Mouse (Mus musculus): ENCODE measurements at regions not wholly inside any gene's neighbourhood (a gene's known extent, or its start where the extent isn't known, plus 50 kb on each side); places are given as distances from the start of the nearest gene placed in this dataset.
A peak's percentile ranks its signal among the peaks of the same experiment; 100 is the strongest.

DNA sequence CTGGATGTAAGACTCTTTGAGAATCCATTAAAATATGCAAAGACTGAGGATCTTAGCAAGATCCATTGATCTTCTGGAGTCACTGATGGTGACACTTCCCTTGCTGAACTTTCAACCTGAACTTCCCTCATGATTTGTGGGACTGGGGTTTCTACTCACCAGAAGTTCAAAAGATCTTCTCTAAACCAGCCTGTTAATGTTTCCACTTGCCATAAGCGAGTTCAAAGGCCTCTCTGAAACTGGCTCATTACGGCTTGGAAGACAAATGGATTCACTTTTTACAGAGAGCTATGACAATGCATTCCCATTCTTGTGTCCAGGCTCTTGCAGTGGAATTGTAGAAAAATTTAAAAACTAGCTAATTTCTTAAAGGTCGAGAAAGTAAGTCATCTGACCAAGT, 102.6 kb downstream of the Plk2 start:
- WGBS: 91% methylated on average over 3 of the region's 3 CpGs
- H3K27ac ChIP-seq: no peak overlapping the region
- DNase-seq (ENCODE audit: extremely low spot score, low spot score): no peak
- no peaks in the 10 kb centered on the region for H3K27me3 ChIP-seq (ENCODE audit: poor library complexity, severe bottlenecking)
- no peak overlapping the region for H3K4me3 ChIP-seq
- no peaks in the 10 kb centered on the region for H3K36me3 ChIP-seq (replicated peaks)
- peaks cover 7% of the 10 kb centered on the region for H3K4me1 ChIP-seq
- H3K9me3 ChIP-seq: no peaks in the 10 kb centered on the region

DNA sequence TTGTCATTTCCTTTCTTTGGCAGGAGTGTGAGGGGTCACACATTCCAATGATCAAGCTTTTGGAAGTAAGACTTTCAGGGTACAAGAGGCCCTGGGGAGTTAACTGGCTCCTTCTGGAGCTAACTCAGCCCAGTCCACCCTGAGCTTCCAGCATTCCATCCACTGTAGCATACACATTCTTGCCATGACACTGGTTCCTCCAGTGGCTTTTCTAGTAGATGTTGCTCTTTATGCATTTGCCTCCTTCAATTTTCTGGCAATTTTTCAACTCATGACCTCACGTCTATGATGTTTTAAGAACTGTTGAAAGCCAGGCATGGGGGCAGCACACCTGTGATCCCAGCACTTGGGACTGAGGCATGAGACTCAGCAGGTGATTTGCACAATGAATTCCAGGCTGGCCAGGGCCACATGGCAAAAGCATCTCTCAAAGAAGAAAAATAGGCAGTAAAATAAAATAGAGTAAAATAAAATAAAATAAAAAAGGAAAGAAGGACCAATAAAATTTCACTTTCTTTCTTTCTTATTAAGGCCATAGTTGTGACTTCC, 113.0 kb downstream of the Plk2 start:
- DNase-seq (ENCODE audit: extremely low spot score, low spot score): no peak
- Histone ChIP-seq H3K4me3 (no peak overlapping the region), H3K27ac (no peak overlapping the region), H3K27me3 (ENCODE audit: poor library complexity, severe bottlenecking) (no peaks in the 10 kb centered on the region), H3K9me3 (peaks cover 5% of the 10 kb centered on the region; the same call in 1 of the 2 replicates), H3K4me1 (no peaks in the 10 kb centered on the region), H3K36me3 (replicated peaks) (no peaks in the 10 kb centered on the region)
- 78% methylated on average over 1 of the region's 1 CpGs for WGBS

DNA sequence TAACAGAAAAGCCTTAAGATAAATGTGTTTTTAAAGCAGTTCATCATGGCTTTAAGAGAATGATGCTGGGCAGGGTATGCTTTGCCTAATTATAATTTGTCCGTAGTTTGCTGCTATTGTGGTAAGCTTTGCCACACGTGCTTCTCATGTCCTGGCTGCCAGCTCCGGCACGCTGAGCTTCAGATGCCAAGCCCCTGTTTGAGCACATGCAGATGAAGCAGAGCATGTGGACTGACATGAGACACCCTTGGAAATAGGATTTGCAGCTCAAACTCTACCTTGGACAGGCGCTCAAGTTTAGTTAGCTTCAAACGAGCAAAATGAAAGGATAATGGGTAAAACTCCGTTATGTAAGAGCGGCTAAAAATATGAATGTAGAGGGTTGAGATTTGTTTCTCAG, 123.1 kb downstream of the Plk2 start:
- Histone ChIP-seq H3K36me3 (replicated peaks) (no peaks in the 10 kb centered on the region), H3K27me3 (ENCODE audit: poor library complexity, severe bottlenecking) (no peaks in the 10 kb centered on the region), H3K4me1 (no peaks in the 10 kb centered on the region), H3K27ac (no peak overlapping the region), H3K4me3 (no peak overlapping the region), H3K9me3 (no peaks in the 10 kb centered on the region)
- 93% methylated on average over 8 of the region's 8 CpGs for WGBS
- DNase-seq (ENCODE audit: extremely low spot score, low spot score): no peak

DNA sequence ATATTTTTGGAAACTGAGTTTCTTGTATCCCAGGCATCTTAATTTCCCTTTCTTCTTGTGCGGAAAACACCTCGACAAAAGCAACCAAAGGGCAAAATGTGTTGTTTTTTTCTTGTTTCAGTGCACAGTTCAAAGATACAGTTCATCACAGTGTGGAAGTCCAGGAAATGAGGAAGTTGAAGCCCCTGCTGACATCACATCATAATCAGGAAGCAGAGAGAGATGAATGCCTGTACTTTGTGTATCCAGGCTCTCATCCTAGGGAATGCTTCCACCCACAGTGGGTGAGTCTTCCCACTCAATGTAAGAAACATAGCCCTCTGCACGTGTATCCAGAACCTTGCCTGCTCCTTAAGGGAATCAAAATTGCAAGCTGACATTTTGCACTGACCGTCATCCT, 128.1 kb downstream of the Plk2 start:
- WGBS: 90% methylated on average over 4 of the region's 4 CpGs
- Histone ChIP-seq H3K27ac (no peak overlapping the region), H3K4me3 (no peak overlapping the region), H3K9me3 (no peaks in the 10 kb centered on the region), H3K4me1 (no peaks in the 10 kb centered on the region), H3K36me3 (replicated peaks) (no peaks in the 10 kb centered on the region), H3K27me3 (ENCODE audit: poor library complexity, severe bottlenecking) (no peaks in the 10 kb centered on the region)
- DNase-seq (ENCODE audit: extremely low spot score, low spot score): no peak

DNA sequence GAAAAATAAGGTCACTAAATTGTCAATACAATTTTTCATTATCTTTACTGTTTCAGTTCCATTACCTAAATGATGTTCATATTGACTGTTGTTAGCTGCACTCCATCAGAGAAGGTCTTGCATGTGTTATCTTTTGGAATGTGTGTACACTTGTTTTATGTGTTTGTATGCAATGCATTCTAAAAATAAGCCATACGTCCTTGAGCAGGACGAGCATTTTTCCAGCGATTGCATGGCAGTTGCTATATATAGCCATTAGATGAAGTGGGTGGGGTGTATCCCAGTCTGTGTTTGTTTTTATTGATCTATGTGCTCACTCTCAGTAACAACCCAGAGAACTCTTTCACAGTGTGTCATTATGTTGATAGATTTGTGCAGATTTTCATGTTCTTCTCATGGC, 132.8 kb downstream of the Plk2 start:
- Histone ChIP-seq H3K36me3 (replicated peaks) (no peaks in the 10 kb centered on the region), H3K27ac (no peak overlapping the region), H3K4me3 (no peak overlapping the region), H3K27me3 (ENCODE audit: poor library complexity, severe bottlenecking) (no peaks in the 10 kb centered on the region), H3K4me1 (0 out of 2 replicates have a peak, but pooled peaks cover 3% of the 10 kb centered on the region), H3K9me3 (no peaks in the 10 kb centered on the region)
- 94% methylated on average over 3 of the region's 3 CpGs for WGBS
- no peak for DNase-seq (ENCODE audit: extremely low spot score, low spot score)

DNA sequence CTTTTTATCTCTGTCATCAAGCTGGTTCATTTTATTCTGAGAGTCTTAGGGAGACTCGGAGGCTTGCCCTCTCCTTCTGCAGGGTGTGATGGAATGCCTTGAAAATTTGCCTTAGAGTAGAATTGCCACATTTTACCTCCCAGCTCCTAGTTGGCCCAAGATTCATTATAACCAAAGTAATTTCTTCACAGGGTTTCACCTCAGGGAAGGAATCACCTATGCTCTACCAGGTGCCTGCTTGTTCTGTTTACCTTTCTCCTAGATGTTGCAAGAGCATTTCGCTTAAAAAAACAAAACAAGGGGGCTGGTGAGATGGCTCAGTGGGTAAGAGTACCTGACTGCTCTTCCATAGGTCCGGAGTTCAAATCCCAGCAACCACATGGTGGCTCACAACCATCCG, 134.8 kb downstream of the Plk2 start:
- Histone ChIP-seq H3K36me3 (replicated peaks) (no peaks in the 10 kb centered on the region), H3K9me3 (no peaks in the 10 kb centered on the region), H3K27me3 (ENCODE audit: poor library complexity, severe bottlenecking) (no peaks in the 10 kb centered on the region), H3K27ac (no peak overlapping the region), H3K4me1 (peaks cover 11% of the 10 kb centered on the region), H3K4me3 (no peak overlapping the region)
- 93% methylated on average over 4 of the region's 4 CpGs for WGBS
- no peak for DNase-seq (ENCODE audit: extremely low spot score, low spot score)

DNA sequence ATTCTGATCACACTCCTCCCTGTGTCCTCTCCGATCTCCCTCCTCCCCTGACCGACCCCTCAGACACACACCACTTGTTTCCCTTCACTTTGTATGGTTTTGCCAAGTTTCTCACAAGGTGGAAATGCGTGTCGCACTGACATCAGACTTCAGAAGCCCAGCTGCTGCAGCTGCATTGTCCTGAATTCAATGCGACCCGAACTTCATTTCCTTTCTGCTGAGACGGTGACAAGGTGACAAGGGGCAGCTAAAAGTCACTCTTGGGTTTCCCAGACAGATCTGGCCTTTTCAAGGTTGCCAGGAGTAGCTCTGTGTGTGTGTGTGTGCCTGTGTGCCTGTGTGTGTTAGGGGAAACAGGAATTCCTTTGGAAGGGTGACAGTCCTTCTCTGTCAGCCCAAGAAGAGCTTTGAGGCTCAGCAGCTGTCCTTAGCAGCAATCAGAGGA, 139.5 kb downstream of the Plk2 start:
- Histone ChIP-seq H3K27me3 (ENCODE audit: poor library complexity, severe bottlenecking) (no peaks in the 10 kb centered on the region), H3K27ac (0 out of 2 replicates have a peak overlapping the region, but pooled peaks have one; percentile 20), H3K9me3 (no peaks in the 10 kb centered on the region), H3K4me1 (peaks cover 20% of the 10 kb centered on the region), H3K4me3 (no peak overlapping the region), H3K36me3 (replicated peaks) (no peaks in the 10 kb centered on the region)
- 61% methylated on average over 7 of the region's 7 CpGs for WGBS
- DNase-seq (ENCODE audit: extremely low spot score, low spot score): no peak

DNA sequence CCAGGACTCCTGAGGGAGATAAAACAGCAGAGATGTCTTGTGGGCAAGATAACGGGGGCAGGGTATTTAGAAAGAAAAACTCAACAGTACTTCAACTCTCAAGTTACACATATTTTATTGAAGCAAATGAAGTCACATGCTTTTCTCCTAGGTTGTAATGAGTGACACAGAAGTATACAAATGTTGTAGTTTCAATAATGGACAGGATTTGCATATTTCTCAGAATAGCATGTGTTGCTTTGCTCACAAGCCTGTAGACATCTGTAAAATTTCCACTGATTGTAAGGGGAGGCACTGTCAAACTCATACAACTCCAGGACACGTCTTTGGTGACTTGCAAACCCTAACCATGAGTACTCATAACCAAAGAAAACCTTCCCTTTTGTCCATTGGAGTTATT, 140.9 kb downstream of the Plk2 start:
- Histone ChIP-seq H3K9me3 (no peaks in the 10 kb centered on the region), H3K27ac (no peak overlapping the region), H3K27me3 (ENCODE audit: poor library complexity, severe bottlenecking) (no peaks in the 10 kb centered on the region), H3K4me3 (no peak overlapping the region), H3K36me3 (replicated peaks) (no peaks in the 10 kb centered on the region), H3K4me1 (peaks cover 20% of the 10 kb centered on the region)
- 87% methylated on average over 2 of the region's 2 CpGs for WGBS
- DNase-seq (ENCODE audit: extremely low spot score, low spot score): no peak

DNA sequence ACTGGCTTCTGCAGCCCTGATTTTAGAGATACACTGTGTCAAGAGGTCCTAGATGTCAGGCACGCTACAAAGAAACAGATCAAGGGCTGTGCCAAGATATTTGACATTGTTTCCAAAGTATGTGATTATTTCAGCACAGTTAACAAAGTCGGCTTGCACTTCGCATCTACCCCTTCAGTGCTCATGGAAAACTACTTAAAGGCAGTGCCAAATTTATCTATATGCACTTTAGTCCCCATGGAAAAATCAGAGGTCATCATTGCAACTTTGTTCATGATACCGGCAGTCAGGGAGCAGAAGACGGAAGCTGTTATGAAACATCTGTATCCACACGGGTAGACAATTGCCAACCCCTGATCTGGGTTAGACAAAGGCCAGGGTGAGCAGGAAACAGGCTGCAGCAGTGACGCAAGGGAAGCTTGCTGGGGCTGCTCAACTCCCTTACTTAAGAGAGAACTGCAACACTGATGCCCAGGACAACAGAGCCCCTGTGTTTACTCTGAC, 143.2 kb downstream of the Plk2 start:
- H3K36me3 ChIP-seq (replicated peaks): no peaks in the 10 kb centered on the region
- no peak for DNase-seq (ENCODE audit: extremely low spot score, low spot score)
- 61% methylated on average over 7 of the region's 7 CpGs for WGBS

DNA sequence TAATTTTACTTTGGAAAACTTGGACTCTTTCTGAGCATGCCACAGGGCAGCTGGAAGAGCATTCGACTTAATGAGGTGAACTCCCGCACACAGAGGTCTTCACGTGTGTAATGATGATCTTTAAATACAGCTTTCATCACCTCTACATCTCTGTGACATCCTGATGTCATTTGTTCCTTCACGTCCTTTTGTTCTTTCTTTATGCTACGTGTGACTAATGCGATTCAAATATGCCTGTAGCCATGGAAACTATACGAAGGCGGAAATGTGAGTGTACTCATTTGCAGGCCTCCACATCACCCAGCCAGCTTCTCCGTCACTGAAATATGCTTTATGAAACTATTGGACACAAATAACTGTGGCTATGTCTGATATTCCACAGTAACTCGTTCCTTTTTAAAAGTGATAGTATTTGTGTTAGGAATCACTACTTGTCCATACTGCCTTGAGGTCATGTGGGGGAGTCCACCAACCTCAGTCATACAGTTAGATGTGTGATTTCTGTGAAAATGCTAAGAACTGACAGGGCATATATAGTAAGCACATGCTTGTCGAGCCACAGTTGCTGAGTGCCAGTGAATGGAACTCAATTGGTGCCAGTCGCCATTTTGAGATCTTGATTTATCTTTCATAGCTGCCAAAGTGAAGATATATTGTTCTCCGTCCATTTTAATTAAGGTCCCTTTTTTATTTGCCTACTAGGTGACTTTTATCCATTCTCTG, 145.9 kb downstream of the Plk2 start:
- Histone ChIP-seq H3K27me3 (ENCODE audit: poor library complexity, severe bottlenecking) (no peaks in the 10 kb centered on the region), H3K27ac (no peak overlapping the region), H3K36me3 (replicated peaks) (no peaks in the 10 kb centered on the region), H3K9me3 (no peaks in the 10 kb centered on the region), H3K4me3 (no peak overlapping the region), H3K4me1 (peaks cover 6% of the 10 kb centered on the region; the same call in 1 of the 2 replicates)
- WGBS: 89% methylated on average over 13 of the region's 13 CpGs
- no peak for DNase-seq (ENCODE audit: extremely low spot score, low spot score)

More for the DNA sequence above, 143.2 kb downstream of the Plk2 start:
- 0 out of 2 replicates have a peak overlapping the region, but pooled peaks have one; percentile 35 for H3K27ac ChIP-seq
- peaks cover 16% of the 10 kb centered on the region for H3K4me1 ChIP-seq
- no peaks in the 10 kb centered on the region for H3K9me3 ChIP-seq
- H3K27me3 ChIP-seq (ENCODE audit: poor library complexity, severe bottlenecking): no peaks in the 10 kb centered on the region
- no peak overlapping the region for H3K4me3 ChIP-seq

DNA sequence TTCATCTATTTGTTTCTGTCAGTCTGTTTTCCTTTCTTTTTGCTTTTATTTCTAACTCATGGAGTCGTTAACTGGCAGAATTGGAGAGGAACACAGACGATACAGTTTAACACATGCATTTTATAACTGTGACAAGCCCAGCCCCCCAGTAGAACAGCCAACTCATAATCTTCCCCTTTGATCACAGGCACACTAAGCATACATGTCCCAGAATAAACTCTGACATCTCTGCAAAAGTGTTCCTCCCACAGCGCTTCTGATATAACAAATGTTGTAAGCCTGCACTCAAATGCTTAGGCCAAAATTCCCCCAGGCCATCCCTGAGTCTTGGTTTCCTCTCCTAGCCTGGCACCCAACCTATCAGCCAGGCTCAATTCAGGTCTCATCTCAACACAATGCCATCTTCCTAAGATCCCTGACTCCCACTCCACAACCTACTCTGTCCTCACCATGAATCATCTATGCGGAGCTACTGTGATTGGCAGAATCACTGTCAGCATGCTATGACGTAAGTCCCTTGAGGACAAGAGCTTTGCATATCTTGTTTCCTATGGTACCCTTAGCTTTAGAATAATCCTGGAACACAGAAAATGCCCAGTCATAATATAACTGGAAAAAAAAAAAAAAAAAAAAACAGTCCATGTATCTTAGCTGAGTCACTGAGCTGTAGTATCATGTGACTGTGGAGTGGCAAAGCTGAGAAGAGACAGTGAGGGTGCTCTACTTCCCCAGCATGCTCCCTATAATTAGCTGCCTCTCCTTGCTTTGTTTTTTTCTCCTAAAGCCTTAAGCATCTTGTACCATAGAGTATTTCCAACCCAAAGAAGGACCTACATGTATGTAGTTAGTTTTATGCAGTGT, 146.7 kb downstream of the Plk2 start:
- Histone ChIP-seq H3K9me3 (no peaks in the 10 kb centered on the region), H3K4me3 (no peak overlapping the region), H3K36me3 (replicated peaks) (no peaks in the 10 kb centered on the region), H3K27me3 (ENCODE audit: poor library complexity, severe bottlenecking) (no peaks in the 10 kb centered on the region), H3K27ac (no peak overlapping the region), H3K4me1 (peaks cover 6% of the 10 kb centered on the region; the same call in 1 of the 2 replicates)
- no peak for DNase-seq (ENCODE audit: extremely low spot score, low spot score)
- 95% methylated on average over 5 of the region's 5 CpGs for WGBS

DNA sequence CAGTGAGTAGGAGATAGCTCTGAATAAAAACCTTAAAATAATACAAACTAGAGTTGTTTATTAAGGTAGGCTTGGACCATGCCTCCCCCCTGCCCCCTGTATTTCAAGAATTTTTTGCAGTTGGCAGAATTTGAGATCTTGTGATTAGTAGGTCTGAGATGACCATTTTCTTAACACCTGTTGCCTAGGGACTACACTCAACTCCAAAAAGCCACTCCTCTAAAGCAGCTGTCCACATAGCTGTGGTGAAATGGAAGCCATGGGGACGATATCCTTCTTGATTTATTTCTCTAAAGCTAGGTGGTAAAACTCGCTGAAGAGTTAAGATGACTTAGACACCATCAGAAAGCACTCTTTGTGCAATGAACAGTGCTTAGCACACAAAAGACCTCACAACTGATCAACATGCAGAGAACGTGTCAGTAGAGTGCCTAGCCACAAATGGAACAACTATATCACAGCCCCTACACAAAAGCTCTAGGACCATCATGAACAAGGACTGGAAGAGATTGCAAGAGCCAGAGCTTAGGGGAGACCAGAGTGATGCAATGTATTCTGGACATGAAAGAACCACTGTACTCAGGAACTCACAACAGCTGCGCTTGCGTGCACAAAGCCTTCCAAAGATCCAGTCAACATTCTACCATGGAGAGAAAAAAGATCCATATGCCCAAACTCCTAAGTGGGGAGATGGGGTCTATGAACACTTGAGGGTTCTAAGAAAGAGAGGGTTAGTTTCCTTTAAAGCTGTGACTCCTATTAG, 147.6 kb downstream of the Plk2 start:
- 94% methylated on average over 5 of the region's 5 CpGs for WGBS
- peaks cover 6% of the 10 kb centered on the region; the same call in 1 of the 2 replicates for H3K4me1 ChIP-seq
- no peak overlapping the region for H3K27ac ChIP-seq
- no peaks in the 10 kb centered on the region for H3K36me3 ChIP-seq (replicated peaks)
- H3K27me3 ChIP-seq (ENCODE audit: poor library complexity, severe bottlenecking): no peaks in the 10 kb centered on the region
- no peaks in the 10 kb centered on the region for H3K9me3 ChIP-seq
- H3K4me3 ChIP-seq: no peak overlapping the region
- DNase-seq (ENCODE audit: extremely low spot score, low spot score): no peak

All from forebrain, embryonic 10.5 days (tissue).